Mouse (Mus musculus) mammary gland, adult 2 months (tissue): ENCODE measurements around the gene Ccdc96. TPM values are rescaled to one million over a fixed set of nuclear protein-coding genes. Genes with fewer than 3 reads are reported as not detected.

Experiments used
- polyA plus RNA-seq: library from polyadenylated mRNA; depleted of rRNA; stranded (reverse); fragments of >200 nt; gene quantifications from 2 replicates; pipeline ENCODE4 v1.2.3, GENCODE M21; 2012; ENCODE audit warnings: low replicate concordance; rRNA removed

The Ccdc96 gene
- polyA plus RNA-seq: 0.03 and 0.10 TPM in 2 replicates

GRCm38 (mm10) chr5:36484171-36484990 lies at the start of gene Ccdc96, which contains the start of gene Tada2b:
Ccdc96 (plus strand) TSS chr5:36484588.
Tada2b (minus strand) TSS chr5:36484285.

DNA sequence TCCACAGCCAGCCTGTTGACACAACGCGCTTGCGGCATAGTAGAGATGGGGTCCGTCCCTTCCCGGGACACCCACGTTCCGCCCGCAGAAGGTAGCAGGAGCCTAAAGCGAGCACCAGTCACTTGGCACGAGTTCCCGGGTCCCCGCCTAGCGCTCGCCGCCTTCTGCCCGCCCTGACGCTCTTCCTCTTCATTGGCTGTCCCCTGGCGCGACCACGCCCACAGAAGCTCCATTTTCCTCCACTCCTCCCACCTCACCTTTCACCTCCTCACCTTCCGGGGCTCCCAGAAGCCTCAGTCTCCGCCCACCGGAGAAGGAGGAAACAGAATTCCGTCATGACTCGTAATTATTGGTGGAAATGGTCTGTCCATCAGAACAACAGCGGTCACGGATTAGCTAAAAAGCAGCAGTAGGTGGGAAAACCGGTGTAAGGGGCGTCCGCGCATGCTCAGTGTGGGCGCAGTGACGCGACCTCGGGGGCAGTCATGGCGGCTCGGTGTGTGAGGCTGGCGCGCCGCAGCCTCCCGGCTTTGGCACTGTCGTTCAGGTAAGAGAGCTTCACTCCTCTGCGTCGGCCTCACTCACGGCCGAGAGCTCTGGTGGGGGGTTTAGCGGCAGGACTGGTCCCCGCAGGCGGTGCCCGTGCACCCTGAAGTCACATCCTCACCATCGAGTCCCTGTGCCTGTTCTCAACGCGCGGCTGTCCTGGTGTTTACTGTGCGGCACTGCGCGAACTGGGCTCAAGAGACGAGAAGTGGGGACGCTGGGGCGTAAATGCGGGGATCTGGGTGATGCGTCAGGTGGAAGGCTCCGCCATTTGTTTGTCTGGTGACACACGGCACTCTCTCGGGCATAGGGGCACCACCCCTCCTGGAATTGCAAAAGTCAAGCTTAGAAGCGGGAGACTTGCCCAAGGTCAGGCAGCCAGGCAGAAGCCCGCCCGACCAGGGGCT lies 19.4 kb upstream of the Ccdc96 start, which contains the start of gene Grpel1:
Gene Grpel1, plus strand, starts transcription at position 290 of the 953 bp plus-strand sequence.

Other genes with a start within 250 kb of the Ccdc96 start
- 9.4 and 12.1 TPM in 2 replicates for gene Sorcs2, start 86.4 kb upstream of the Ccdc96 start, polyA plus RNA-seq
- 12.4 and 19.1 TPM in 2 replicates for gene Grpel1, start 19.6 kb upstream of the Ccdc96 start, polyA plus RNA-seq
- gene Tada2b, start 303 bp upstream of the Ccdc96 start, polyA plus RNA-seq: 16.8 and 18.7 TPM in 2 replicates
- gene Tbc1d14, start 108.7 kb downstream of the Ccdc96 start, polyA plus RNA-seq: 26.9 and 53.4 TPM in 2 replicates
- 24.3 and 47.9 TPM in 2 replicates for gene D5Ertd579e, start 211.4 kb downstream of the Ccdc96 start, polyA plus RNA-seq